Mouse (Mus musculus): Measurements from ENCODE around the gene Tfr2. TPM values are rescaled to one million over a fixed set of nuclear protein-coding genes. Genes with fewer than 3 reads are reported as not detected.

Gene Tfr2
- polyA plus RNA-seq, 1 experiment from 2014 or later, result 4.9 TPM

DNA sequence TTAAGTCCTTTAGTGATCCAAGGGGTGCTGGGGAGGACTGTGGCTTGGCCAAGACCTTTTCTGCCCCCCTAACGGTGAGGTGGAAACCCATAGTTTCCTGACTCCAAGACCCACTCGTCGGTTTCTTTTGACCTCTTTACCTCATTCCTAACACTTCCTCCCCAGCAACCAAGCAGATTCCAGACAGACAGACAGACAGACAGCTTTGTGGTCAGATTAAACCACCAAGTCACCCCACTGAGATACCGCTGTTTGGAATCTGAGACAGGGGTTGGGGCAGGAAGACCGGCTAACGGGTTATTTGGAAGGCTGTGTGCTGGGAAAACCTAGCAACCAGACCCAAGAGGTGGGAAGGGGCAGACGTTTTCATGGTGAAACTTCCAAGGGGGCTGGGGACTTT lies 541 bp downstream of the Tfr2 start:
- DNase-seq (ENCODE audit: low spot score), result no peak
- no peaks in the 10 kb centered on the region; the same call in 1 of the 2 replicates for H3K36me3 ChIP-seq
- H3K9me3 ChIP-seq, result no peaks in the 10 kb centered on the region
- 50% methylated on average over 7 of the region's 7 CpGs for WGBS
- H3K4me1 ChIP-seq (replicated peaks), result peaks cover 35% of the 10 kb centered on the region
- no peak overlapping the region for H3K4me3 ChIP-seq
- no peak overlapping the region for H3K27ac ChIP-seq
- peaks cover 16% of the 10 kb centered on the region for H3K27me3 ChIP-seq (ENCODE audit: insufficient read depth, poor library complexity, severe bottlenecking)

DNA sequence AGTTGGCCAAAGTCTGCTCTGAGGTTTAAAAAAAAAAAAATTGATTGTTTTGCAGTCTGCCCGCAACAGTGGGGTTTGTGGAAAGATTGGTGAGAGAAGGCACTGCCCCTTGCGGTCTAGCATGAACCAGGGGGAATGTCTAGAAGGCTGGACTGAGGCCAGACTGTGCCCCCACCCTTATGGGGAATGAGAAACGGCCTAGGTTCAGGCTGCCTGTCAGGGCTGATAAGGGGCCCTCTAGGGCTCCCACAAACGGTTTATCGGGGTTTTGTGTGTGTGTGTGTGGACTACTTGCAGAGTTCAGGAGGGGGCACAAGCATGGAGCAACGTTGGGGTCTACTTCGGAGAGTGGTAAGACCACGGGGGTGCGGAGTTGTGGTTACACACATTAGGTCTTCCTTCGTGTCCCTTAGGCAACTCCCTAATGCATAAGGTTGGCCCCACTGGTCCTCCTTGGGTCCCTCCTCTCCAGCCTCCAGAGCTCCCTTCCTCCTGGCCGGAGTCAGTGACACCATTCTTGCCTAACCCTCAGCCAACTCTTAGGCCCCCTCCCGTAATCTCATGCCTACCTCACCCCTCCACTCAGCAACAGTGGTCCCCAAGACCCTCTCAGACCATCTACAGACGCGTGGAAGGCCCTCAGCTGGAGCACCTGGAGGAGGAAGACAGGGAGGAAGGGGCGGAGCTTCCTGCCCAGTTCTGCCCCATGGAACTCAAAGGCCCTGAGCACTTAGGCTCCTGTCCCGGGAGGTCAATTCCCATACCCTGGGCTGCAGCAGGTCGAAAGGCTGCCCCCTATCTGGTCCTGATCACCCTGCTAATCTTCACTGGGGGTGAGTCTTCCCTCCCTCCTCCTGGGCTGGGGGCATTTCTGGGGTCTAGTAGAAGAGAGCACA lies 1.3 kb downstream of the Tfr2 start:
- H3K9me3 ChIP-seq, result no peaks in the 10 kb centered on the region
- WGBS, result 85% methylated on average over 17 of the region's 17 CpGs
- peak overlapping the region; percentile 9; the same call in 1 of the 2 replicates for H3K27ac ChIP-seq

DNA sequence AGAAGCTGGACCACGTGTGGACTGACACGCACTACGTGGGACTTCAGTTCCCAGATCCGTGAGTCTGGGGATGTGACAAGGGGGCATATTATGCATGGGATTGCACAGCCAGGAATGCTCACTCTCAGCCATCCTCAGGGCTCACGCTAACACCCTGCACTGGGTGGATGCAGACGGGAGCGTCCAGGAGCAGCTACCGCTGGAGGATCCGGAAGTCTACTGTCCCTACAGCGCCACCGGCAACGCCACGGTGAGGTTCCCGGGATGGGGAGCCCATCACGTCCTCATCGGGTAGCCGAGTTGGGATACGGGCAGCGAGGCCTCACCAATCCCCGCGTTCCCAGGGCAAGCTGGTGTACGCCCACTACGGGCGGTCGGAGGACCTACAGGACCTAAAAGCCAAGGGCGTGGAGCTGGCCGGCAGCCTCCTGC lies 4.8 kb downstream of the Tfr2 start:
- peak overlapping the region; percentile 43 for H3K4me3 ChIP-seq
- peaks cover 23% of the 10 kb centered on the region for H3K27me3 ChIP-seq (ENCODE audit: insufficient read depth, poor library complexity, severe bottlenecking)
- peak; percentile 64 for DNase-seq (ENCODE audit: low spot score)
- no peaks in the 10 kb centered on the region for H3K9me3 ChIP-seq
- 7% methylated on average over 27 of the region's 27 CpGs for WGBS
- peak overlapping the region; percentile 60; the same call in 1 of the 2 replicates for H3K27ac ChIP-seq
- peaks cover 19% of the 10 kb centered on the region for H3K4me1 ChIP-seq (replicated peaks)
- no peaks in the 10 kb centered on the region for H3K36me3 ChIP-seq

More for the DNA sequence above, 1.3 kb downstream of the Tfr2 start:
- no peaks in the 10 kb centered on the region; the same call in 1 of the 2 replicates for H3K36me3 ChIP-seq
- H3K4me1 ChIP-seq (replicated peaks), result peaks cover 27% of the 10 kb centered on the region
- H3K27me3 ChIP-seq (ENCODE audit: insufficient read depth, poor library complexity, severe bottlenecking), result peaks cover 17% of the 10 kb centered on the region
- H3K4me3 ChIP-seq, result no peak overlapping the region
- DNase-seq (ENCODE audit: low spot score), result no peak

DNA sequence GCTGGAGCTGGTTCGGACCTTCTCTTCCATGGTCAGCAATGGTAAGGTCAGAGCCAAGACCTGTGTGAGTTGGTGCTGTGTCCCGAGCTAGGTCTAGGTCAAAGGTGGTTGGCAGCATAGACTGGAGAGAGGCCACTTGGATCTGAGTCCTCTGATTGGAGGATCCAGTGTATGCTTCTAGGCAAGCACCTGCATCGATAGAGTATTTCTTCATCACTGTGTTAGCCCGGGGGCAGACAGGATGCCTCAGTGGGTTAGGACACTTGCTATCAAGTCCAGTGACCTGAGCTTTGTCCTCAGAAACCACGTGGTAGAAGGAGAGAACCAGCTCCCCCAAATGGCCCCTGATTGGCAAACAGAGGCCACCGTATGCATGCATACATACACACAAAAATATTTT lies 10.6 kb downstream of the Tfr2 start:
- H3K27ac ChIP-seq, result no peak overlapping the region
- 85% methylated on average over 6 of the region's 6 CpGs for WGBS
- H3K9me3 ChIP-seq, result no peaks in the 10 kb centered on the region
- no peak for DNase-seq (ENCODE audit: low spot score)
- no peak overlapping the region for H3K4me3 ChIP-seq
- no peaks in the 10 kb centered on the region for H3K36me3 ChIP-seq
- H3K4me1 ChIP-seq (replicated peaks), result peaks cover 19% of the 10 kb centered on the region
- H3K27me3 ChIP-seq (ENCODE audit: insufficient read depth, poor library complexity, severe bottlenecking), result peaks cover 41% of the 10 kb centered on the region

DNA sequence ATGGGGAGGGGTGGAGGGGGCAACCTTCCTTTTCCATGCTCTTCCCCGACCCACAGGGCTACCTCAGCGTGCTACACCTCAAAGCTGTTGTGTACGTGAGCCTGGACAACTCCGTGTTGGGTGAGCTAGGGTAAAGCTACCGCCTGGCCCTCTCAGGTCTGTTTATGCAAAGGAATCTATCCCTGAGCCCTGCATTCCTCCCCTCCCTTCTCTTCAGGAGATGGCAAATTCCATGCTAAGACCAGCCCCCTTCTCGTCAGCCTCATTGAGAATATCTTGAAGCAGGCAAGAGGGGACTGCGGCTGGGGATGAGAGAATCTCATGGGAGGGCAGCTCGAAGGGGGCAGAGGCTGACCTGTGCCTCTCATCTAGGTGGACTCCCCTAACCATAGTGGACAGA lies 13.1 kb downstream of the Tfr2 start:
- 30% methylated on average over 8 of the region's 8 CpGs for WGBS
- peak overlapping the region; percentile 29; the same call in 1 of the 2 replicates for H3K27ac ChIP-seq
- H3K9me3 ChIP-seq, result peaks cover 6% of the 10 kb centered on the region; the same call in 1 of the 2 replicates
- H3K4me1 ChIP-seq (replicated peaks), result peaks cover 22% of the 10 kb centered on the region
- H3K4me3 ChIP-seq, result 0 out of 2 replicates have a peak overlapping the region, but pooled peaks have one; percentile 49
- DNase-seq (ENCODE audit: low spot score), result no peak
- H3K27me3 ChIP-seq (ENCODE audit: insufficient read depth, poor library complexity, severe bottlenecking), result peaks cover 35% of the 10 kb centered on the region
- H3K36me3 ChIP-seq, result no peaks in the 10 kb centered on the region

DNA sequence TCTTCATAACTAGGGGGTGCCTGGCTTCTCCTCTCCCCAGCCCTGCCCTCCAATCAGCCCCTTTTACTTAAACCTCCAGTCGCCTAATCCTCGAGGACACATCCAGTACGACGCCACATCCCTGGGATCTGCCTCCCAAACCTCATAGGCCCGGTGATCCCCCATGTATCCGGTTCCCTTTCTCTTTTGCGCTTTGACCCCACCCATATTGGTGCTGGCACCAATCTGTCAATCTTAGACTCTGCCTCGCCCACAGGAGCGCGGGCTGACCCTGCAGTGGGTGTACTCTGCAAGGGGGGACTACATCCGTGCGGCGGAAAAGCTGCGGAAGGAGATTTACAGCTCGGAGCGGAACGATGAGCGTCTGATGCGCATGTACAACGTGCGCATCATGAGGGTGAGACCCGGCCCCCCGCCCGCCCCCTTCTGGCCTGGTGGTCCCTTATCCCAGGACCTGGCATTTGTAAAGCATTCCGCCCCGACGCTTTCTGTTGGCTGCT lies 14.1 kb downstream of the Tfr2 start:
- Histone ChIP-seq H3K27ac (peak overlapping the region; percentile 60), H3K9me3 (peaks cover 7% of the 10 kb centered on the region; the same call in 1 of the 2 replicates), H3K4me3 (peak overlapping the region; percentile 49), H3K36me3 (no peaks in the 10 kb centered on the region), H3K27me3 (ENCODE audit: insufficient read depth, poor library complexity, severe bottlenecking) (peaks cover 35% of the 10 kb centered on the region), H3K4me1 (replicated peaks) (peaks cover 22% of the 10 kb centered on the region)
- 13% methylated on average over 27 of the region's 27 CpGs for WGBS
- peak; percentile 68 for DNase-seq (ENCODE audit: low spot score)

DNA sequence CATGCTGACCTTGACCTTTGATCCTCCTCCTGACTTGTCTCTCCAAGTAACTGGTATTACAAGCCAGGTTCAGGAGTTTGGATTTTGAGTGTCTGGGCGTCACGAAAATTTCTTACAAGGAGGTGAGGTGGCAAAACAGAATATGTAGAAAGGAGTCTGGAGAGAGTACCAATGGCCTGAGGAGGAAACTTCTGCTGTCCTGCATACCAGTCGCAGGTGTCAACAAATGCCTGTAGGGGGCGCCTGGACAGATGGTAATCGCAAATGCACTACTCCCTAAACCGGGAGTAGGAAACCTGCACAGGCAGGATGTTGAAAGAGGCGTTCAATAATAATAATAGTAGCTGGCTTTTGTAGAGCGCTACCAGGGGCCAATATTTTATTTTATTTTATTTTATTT lies 15.3 kb downstream of the Tfr2 start:
- Histone ChIP-seq H3K36me3 (no peaks in the 10 kb centered on the region), H3K27ac (no peak overlapping the region), H3K27me3 (ENCODE audit: insufficient read depth, poor library complexity, severe bottlenecking) (peaks cover 35% of the 10 kb centered on the region), H3K9me3 (peaks cover 7% of the 10 kb centered on the region; the same call in 1 of the 2 replicates), H3K4me1 (replicated peaks) (peaks cover 22% of the 10 kb centered on the region), H3K4me3 (no peak overlapping the region)
- 33% methylated on average over 8 of the region's 8 CpGs for WGBS
- DNase-seq (ENCODE audit: low spot score), result peak; percentile 60

DNA sequence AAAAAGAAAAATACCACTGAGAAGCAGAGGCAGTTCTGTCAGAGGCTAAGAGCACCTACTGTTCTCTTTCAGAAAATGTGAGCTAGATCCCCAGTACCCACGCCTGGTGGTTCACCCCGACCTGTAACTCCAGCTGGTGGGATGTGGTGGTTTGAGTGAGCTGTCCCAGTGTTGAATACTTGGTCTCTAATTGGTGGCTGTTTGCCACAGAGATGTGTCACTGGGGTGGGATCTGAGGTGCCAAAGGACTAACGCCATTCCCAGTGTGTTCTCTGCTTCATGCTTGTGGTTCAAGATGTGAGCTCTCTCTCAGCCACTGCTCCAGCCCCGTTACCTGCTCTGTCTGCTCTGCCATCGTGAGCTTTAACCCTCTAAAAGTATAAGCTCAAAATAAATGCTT lies 20.9 kb downstream of the Tfr2 start:
- no peak overlapping the region for H3K27ac ChIP-seq
- no peaks in the 10 kb centered on the region for H3K27me3 ChIP-seq (ENCODE audit: insufficient read depth, poor library complexity, severe bottlenecking)
- H3K4me3 ChIP-seq, result no peak overlapping the region
- WGBS, result 80% methylated on average over 5 of the region's 5 CpGs
- H3K9me3 ChIP-seq, result peaks cover 7% of the 10 kb centered on the region; the same call in 1 of the 2 replicates
- no peaks in the 10 kb centered on the region for H3K36me3 ChIP-seq
- no peak for DNase-seq (ENCODE audit: low spot score)
- 0 out of 2 replicates have a peak, but pooled peaks cover 3% of the 10 kb centered on the region for H3K4me1 ChIP-seq (replicated peaks)

DNA sequence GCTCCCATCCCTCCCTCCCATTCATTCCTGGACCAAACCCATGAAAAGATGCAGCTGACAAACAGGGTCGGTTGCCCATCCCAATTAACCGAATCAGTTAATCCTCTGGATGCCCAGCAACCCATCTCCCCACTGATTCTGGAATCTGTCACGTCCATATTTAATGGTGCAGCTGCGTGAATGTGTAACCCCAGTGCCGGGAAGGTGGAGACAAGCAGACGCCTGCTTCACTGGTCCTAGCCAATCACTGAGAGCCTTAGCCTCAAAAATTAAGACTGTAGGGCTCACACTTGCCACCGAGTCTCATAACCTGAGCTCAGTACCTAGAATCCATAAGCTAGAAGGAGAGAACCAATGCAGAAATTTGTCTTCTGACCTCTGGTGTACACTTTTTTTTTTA lies 26.3 kb downstream of the Tfr2 start:
- Histone ChIP-seq H3K27me3 (ENCODE audit: insufficient read depth, poor library complexity, severe bottlenecking) (no peaks in the 10 kb centered on the region), H3K27ac (no peak overlapping the region), H3K4me3 (no peak overlapping the region), H3K9me3 (no peaks in the 10 kb centered on the region), H3K36me3 (peaks cover 15% of the 10 kb centered on the region), H3K4me1 (replicated peaks) (peaks cover 29% of the 10 kb centered on the region)
- no peak for DNase-seq (ENCODE audit: low spot score)
- WGBS, result 77% methylated on average over 7 of the region's 7 CpGs

DNA sequence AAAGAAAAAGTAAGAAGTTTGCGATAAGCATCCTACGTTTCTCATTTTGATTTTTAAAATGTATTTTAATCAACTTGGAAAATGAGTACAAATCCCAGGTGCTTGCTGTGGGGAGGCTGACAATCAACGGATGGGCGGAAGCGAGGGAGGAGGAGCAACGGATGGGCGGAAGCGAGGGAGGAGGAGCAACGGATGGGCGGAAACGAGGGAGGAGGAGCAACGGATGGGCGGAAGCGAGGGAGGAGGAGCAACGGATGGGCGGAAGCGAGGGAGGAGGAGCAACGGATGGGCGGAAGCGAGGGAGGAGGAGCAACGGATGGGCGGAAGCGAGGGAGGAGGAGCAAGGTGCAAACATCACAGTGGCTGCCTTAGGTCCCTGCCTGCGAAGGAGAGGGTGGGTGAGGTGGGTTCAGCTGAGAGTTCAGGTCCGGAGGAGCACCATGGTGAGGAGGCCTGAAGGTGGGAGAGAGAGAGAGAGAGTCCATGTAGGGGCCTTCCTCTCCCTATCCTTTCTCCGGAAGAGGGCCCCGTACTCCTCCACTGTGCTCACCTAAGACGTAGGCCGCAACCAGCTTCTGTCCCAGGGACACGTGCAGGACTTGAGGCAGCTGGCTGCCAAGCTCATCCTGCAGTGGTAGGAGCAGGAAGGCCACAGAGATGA lies 27.1 kb downstream of the Tfr2 start:
- Histone ChIP-seq H3K4me3 (peak overlapping the region; percentile 38), H3K4me1 (replicated peaks) (peaks cover 34% of the 10 kb centered on the region), H3K36me3 (peaks cover 15% of the 10 kb centered on the region), H3K27ac (peak overlapping the region; percentile 77), H3K27me3 (ENCODE audit: insufficient read depth, poor library complexity, severe bottlenecking) (no peaks in the 10 kb centered on the region), H3K9me3 (no peaks in the 10 kb centered on the region)
- no peak for DNase-seq (ENCODE audit: low spot score)
- 30% methylated on average over 30 of the region's 30 CpGs for whole genome bisulfite sequencing

DNA sequence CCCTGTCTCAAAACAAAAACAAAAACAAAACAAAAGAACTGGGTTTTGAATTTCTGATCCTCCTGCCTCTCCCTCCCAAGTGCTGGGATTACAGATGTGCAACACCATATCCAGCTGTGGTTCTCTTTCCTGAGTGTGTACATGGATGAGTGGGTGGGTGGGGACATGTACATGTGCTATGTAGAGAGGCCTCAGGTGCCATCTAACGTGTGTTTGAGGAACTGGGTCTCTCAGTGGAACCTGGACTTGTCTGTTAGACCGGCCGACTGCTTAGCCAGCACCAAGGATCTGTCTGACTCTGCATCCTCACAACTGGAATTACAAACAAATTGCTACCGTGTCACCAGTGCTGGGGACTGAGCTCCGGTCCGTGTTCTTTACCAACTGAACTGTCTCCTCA lies 28.0 kb downstream of the Tfr2 start:
- Histone ChIP-seq H3K27me3 (ENCODE audit: insufficient read depth, poor library complexity, severe bottlenecking) (no peaks in the 10 kb centered on the region), H3K27ac (no peak overlapping the region), H3K4me3 (no peak overlapping the region), H3K36me3 (peaks cover 15% of the 10 kb centered on the region), H3K9me3 (no peaks in the 10 kb centered on the region), H3K4me1 (replicated peaks) (peaks cover 43% of the 10 kb centered on the region)
- no peak for DNase-seq (ENCODE audit: low spot score)
- 93% methylated on average over 6 of the region's 6 CpGs for WGBS

DNA sequence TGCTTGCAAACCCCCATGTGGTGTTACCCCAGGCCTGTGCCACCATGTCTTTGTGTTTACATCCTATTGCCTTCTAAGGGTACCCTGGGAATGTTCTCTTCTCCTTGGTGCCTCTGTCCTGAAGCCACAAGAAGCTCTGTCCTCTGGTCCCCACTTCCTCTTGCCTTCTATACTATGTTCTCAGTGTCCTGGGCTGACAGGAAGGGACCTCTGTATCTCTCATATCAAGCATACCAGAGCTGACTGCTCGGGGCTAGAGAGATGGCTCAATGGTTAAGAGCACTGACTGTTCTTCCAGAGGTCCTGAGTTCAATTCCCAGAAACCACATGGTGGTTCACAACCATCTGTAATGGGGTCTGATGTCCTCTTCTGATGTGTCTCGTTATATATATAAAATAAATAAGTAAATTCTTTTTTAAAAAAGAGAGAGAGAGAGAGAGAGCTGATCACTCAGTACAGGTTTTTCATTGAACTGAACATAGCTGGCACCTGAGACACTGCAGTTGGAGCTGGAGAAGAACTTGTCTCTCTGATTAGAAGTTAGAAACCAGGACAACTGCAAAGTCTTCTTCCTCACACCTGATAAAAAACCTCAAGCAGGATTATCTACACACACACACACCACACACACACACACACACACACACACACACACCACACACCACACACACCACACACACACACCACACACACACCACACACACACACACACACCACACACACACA lies 28.6 kb downstream of the Tfr2 start:
- Histone ChIP-seq H3K27ac (no peak overlapping the region), H3K9me3 (no peaks in the 10 kb centered on the region), H3K27me3 (ENCODE audit: insufficient read depth, poor library complexity, severe bottlenecking) (no peaks in the 10 kb centered on the region), H3K4me3 (no peak overlapping the region), H3K4me1 (replicated peaks) (peaks cover 49% of the 10 kb centered on the region), H3K36me3 (peaks cover 15% of the 10 kb centered on the region)
- 85% methylated on average over 2 of the region's 2 CpGs for WGBS
- no peak for DNase-seq (ENCODE audit: low spot score)
